Mouse (Mus musculus) erythroid progenitor cell, adult 5-6 weeks (primary cell): ENCODE measurements around the gene Elp6. TPM values are rescaled to one million over a fixed set of nuclear protein-coding genes. Genes with fewer than 3 reads are reported as not detected.
A peak's percentile ranks its signal among the peaks of the same experiment; 100 is the strongest.

Source experiments
- ATAC-seq: replicated peaks from 2 replicates; pipeline ENCODE4 v1.8.0; 2016; ENCODE audit warnings: moderate number of reproducible peaks, mild to moderate bottlenecking, moderate TSS enrichment, inconsistent platforms; ENCODE audit not compliant: poor library complexity, low FRiP score, severe bottlenecking
- total RNA-seq, 2 experiments: library from RNA; stranded (forward) in 1 of 2; stranded (reverse) in 1 of 2; fragments of 150-400 nt in 1 of 2; fragments of 186-747, 209-891 nt in 1 of 2; gene quantifications; 2 replicates each; pipeline versions ENCODE4 v1.2.3 to v1.2.4; 2015 to 2017; ENCODE audit warnings: low replicate concordance in 2 of 2

Elp6 gene
- total RNA-seq (2015; ENCODE audit: low replicate concordance) (1.1 TPM in 1 of 2 replicates, not detected in the other), total RNA-seq (2017; ENCODE audit: low replicate concordance) (1.8 and 3.9 TPM in 2 replicates)

GRCm38 (mm10) chr9:110304969-110305651, at the start of gene Elp6:
Elp6 (plus strand) TSS chr9:110305173.
- peak; percentile 98 for ATAC-seq

GRCm38 (mm10) chr9:110255407-110256019, 49.5 kb upstream of the Elp6 start:
- no peak for ATAC-seq

GRCm38 (mm10) chr9:110258646-110259045, 46.3 kb upstream of the Elp6 start:
- ATAC-seq, result no peak

- ATAC-seq, result no peak
These were observed 45.9 kb upstream of the Elp6 start for GRCm38 (mm10) chr9:110259118-110259517.

- no peak for ATAC-seq
These were observed 41.8 kb upstream of the Elp6 start for GRCm38 (mm10) chr9:110263181-110263580.

- no peak for ATAC-seq
These were observed 40.0 kb upstream of the Elp6 start for GRCm38 (mm10) chr9:110264991-110265390.

GRCm38 (mm10) chr9:110268416-110268815, 36.6 kb upstream of the Elp6 start:
- no peak for ATAC-seq

- no peak for ATAC-seq
These were observed 32.6 kb upstream of the Elp6 start for GRCm38 (mm10) chr9:110272330-110272729.

GRCm38 (mm10) chr9:110273507-110273906, 31.5 kb upstream of the Elp6 start:
- no peak for ATAC-seq

- no peak for ATAC-seq
These were observed 29.1 kb upstream of the Elp6 start for GRCm38 (mm10) chr9:110275882-110276281.

GRCm38 (mm10) chr9:110277431-110277881, 27.5 kb upstream of the Elp6 start:
- ATAC-seq, result no peak

GRCm38 (mm10) chr9:110284075-110284697, 20.8 kb upstream of the Elp6 start:
- ATAC-seq, result no peak

GRCm38 (mm10) chr9:110287321-110287924, 17.6 kb upstream of the Elp6 start:
- ATAC-seq, result no peak

- ATAC-seq, result no peak
These were observed 11.7 kb upstream of the Elp6 start for GRCm38 (mm10) chr9:110293254-110293718.

- ATAC-seq, result no peak
These were observed 11.0 kb upstream of the Elp6 start for GRCm38 (mm10) chr9:110293873-110294415.

- ATAC-seq, result no peak
These were observed 10.2 kb upstream of the Elp6 start for GRCm38 (mm10) chr9:110294786-110295185.

GRCm38 (mm10) chr9:110296867-110297627, 7.9 kb upstream of the Elp6 start:
- peak; percentile 59; the same call in 1 of the 2 replicates for ATAC-seq

GRCm38 (mm10) chr9:110304516-110304915, 457 bp upstream of the Elp6 start:
- no peak for ATAC-seq

GRCm38 (mm10) chr9:110306371-110306770, 1.4 kb downstream of the Elp6 start:
- ATAC-seq, result no peak
